Mouse (Mus musculus): ENCODE data around the gene Gm5565. TPM values are rescaled to one million over a fixed set of nuclear protein-coding genes. Genes with fewer than 3 reads are reported as not detected.

Gm5565 gene
- not detected for polyA plus RNA-seq (2015; fragmentation: Illumina TruSeq; extraction: RNeasy Lipid Tissue Mini Kit (QIAGEN cat#74804); ENCODE audit: insufficient read depth, low read depth, low replicate concordance)

GRCm38 (mm10) chr5:146160439-146160838, at the start of gene Gm5565:
Gene Gm5565 (minus strand): TSS chr5:146160539.

GRCm38 (mm10) chr5:146185204-146185603, 24.9 kb upstream of the Gm5565 start, which contains the start of gene 1700001J03Rik:
Gene 1700001J03Rik (minus strand): TSS chr5:146185304.

GRCm38 (mm10) chr5:146170621-146171020, 10.3 kb upstream of the Gm5565 start, which contains the start of gene Gm6309:
Gene Gm6309 (minus strand): TSS chr5:146170721.

Other genes starting within 250 kb of the Gm5565 start
- gene Cyp3a25, start 150.9 kb downstream of the Gm5565 start, polyA plus RNA-seq (2015; fragmentation: Illumina TruSeq; extraction: RNeasy Lipid Tissue Mini Kit (QIAGEN cat#74804); ENCODE audit: insufficient read depth, low read depth, low replicate concordance), result not detected
- not detected for gene Cyp3a59, start 81.3 kb downstream of the Gm5565 start, polyA plus RNA-seq (2015; fragmentation: Illumina TruSeq; extraction: RNeasy Lipid Tissue Mini Kit (QIAGEN cat#74804); ENCODE audit: insufficient read depth, low read depth, low replicate concordance)
- not detected for gene Gm6309, start 10.2 kb upstream of the Gm5565 start, polyA plus RNA-seq (2015; fragmentation: Illumina TruSeq; extraction: RNeasy Lipid Tissue Mini Kit (QIAGEN cat#74804); ENCODE audit: insufficient read depth, low read depth, low replicate concordance)
- gene 1700001J03Rik, start 24.8 kb upstream of the Gm5565 start, polyA plus RNA-seq (2015; fragmentation: Illumina TruSeq; extraction: RNeasy Lipid Tissue Mini Kit (QIAGEN cat#74804); ENCODE audit: insufficient read depth, low read depth, low replicate concordance), result 3.6 TPM
- 10.2 TPM for gene Rnf6, start 61.0 kb upstream of the Gm5565 start, polyA plus RNA-seq (2015; fragmentation: Illumina TruSeq; extraction: RNeasy Lipid Tissue Mini Kit (QIAGEN cat#74804); ENCODE audit: insufficient read depth, low read depth, low replicate concordance)
- gene Cdk8, start 70.7 kb upstream of the Gm5565 start, polyA plus RNA-seq (2015; fragmentation: Illumina TruSeq; extraction: RNeasy Lipid Tissue Mini Kit (QIAGEN cat#74804); ENCODE audit: insufficient read depth, low read depth, low replicate concordance), result 15.9 TPM
- 1.1 TPM for gene Wasf3, start 224.4 kb upstream of the Gm5565 start, polyA plus RNA-seq (2015; fragmentation: Illumina TruSeq; extraction: RNeasy Lipid Tissue Mini Kit (QIAGEN cat#74804); ENCODE audit: insufficient read depth, low read depth, low replicate concordance)

Data from pancreas, adult 10 weeks (tissue).